Mouse (Mus musculus): ENCODE measurements around the gene Zfp316.
A peak's percentile ranks its signal among the peaks of the same experiment; 100 is the strongest.

The Zfp316 gene

GRCm38 (mm10) chr5:143308825-143309224 lies 39.0 kb upstream of the Zfp316 start:
- Histone ChIP-seq H3K27me3 (ENCODE audit: insufficient read depth, low read length) (peaks cover 3% of the 10 kb centered on the region; the same call in 1 of the 2 replicates), H3K4me1 (replicated peaks; ENCODE audit: low read depth, low read length) (peaks cover 59% of the 10 kb centered on the region), H3K9me3 (ENCODE audit: low read length) (no peaks in the 10 kb centered on the region), H3K4me3 (replicated peaks; ENCODE audit: low read length) (no peak overlapping the region), H3K36me3 (ENCODE audit: insufficient read depth, low read length) (peaks cover 87% of the 10 kb centered on the region)
- no peak for TF ChIP-seq CTCF (conservative IDR thresholded peaks at IDR 0.05; ENCODE audit: low read length)
- TF ChIP-seq POU5F1 (IDR thresholded peaks at IDR 0.05; ENCODE audit: borderline replicate concordance, low read length): no peak
- TF ChIP-seq NANOG (IDR thresholded peaks at IDR 0.05; ENCODE audit: borderline replicate concordance, low read length): no peak

DNA sequence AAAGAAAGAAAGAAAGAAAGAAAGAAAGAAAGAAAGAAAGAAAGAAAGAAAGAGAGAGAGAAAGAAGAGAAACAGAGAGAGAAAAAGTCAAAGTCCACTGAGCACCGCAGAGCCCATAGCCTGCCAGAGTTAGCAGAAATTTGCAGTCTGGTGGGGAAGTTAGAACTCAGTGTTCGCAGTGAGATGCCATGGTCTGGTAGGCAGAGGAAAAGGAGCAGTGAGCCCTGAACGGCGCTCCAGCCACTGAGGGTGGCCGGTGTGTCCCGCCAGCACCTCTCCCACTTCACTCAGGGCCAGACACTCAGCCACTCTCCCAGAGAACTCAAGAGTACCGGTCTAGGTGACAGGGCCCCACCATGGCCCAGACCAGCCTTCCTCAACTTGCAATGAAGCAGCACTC lies 34.4 kb upstream of the Zfp316 start:
- TF ChIP-seq CTCF (conservative IDR thresholded peaks at IDR 0.05; ENCODE audit: low read length): no peak
- TF ChIP-seq NANOG (IDR thresholded peaks at IDR 0.05; ENCODE audit: borderline replicate concordance, low read length): no peak
- TF ChIP-seq POU5F1 (IDR thresholded peaks at IDR 0.05; ENCODE audit: borderline replicate concordance, low read length): no peak
- no peak overlapping the region for H3K4me3 ChIP-seq (replicated peaks; ENCODE audit: low read length)

GRCm38 (mm10) chr5:143301296-143301695 lies 31.5 kb upstream of the Zfp316 start:
- Histone ChIP-seq H3K9me3 (ENCODE audit: low read length) (no peaks in the 10 kb centered on the region), H3K4me3 (replicated peaks; ENCODE audit: low read length) (0 out of 2 replicates have a peak overlapping the region, but pooled peaks have one; percentile 17), H3K4me1 (replicated peaks; ENCODE audit: low read depth, low read length) (peaks cover 36% of the 10 kb centered on the region), H3K36me3 (ENCODE audit: insufficient read depth, low read length) (peaks cover 60% of the 10 kb centered on the region), H3K27me3 (ENCODE audit: insufficient read depth, low read length) (no peaks in the 10 kb centered on the region)
- TF ChIP-seq NANOG (IDR thresholded peaks at IDR 0.05; ENCODE audit: borderline replicate concordance, low read length) (no peak), CTCF (conservative IDR thresholded peaks at IDR 0.05; ENCODE audit: low read length) (no peak; the same call in 1 of the 2 replicates), POU5F1 (IDR thresholded peaks at IDR 0.05; ENCODE audit: borderline replicate concordance, low read length) (no peak)

More for the DNA sequence above, 34.4 kb upstream of the Zfp316 start:
- peaks cover 87% of the 10 kb centered on the region for H3K36me3 ChIP-seq (ENCODE audit: insufficient read depth, low read length)
- H3K9me3 ChIP-seq (ENCODE audit: low read length): no peaks in the 10 kb centered on the region
- H3K27me3 ChIP-seq (ENCODE audit: insufficient read depth, low read length): no peaks in the 10 kb centered on the region
- H3K4me1 ChIP-seq (replicated peaks; ENCODE audit: low read depth, low read length): peaks cover 38% of the 10 kb centered on the region

DNA sequence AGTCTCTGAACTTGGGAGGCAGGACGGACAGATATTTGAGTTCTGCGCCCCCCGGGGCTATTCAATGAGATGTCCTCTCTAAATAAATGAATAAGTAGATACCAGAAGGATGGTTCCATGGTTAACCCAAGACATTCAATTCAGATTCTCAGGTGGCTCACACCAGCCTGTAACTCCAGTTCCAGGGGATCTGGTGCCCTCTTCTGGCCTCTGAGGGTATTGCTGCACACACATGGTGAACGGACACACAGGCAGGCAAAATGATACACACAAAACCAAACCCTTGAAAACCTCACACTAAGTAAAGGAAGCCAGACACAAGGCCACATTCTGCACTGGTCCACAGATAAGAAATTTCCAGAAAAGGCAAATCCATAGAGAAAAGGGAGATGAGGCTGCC lies 29.9 kb upstream of the Zfp316 start:
- TF ChIP-seq NANOG (IDR thresholded peaks at IDR 0.05; ENCODE audit: borderline replicate concordance, low read length): no peak
- TF ChIP-seq CTCF (conservative IDR thresholded peaks at IDR 0.05; ENCODE audit: low read length): peak; percentile 97
- no peak for TF ChIP-seq POU5F1 (IDR thresholded peaks at IDR 0.05; ENCODE audit: borderline replicate concordance, low read length)
- 0 out of 2 replicates have a peak, but pooled peaks cover 3% of the 10 kb centered on the region for H3K9me3 ChIP-seq (ENCODE audit: low read length)
- no peaks in the 10 kb centered on the region; the same call in 1 of the 2 replicates for H3K27me3 ChIP-seq (ENCODE audit: insufficient read depth, low read length)
- no peak overlapping the region for H3K4me3 ChIP-seq (replicated peaks; ENCODE audit: low read length)
- peaks cover 36% of the 10 kb centered on the region for H3K4me1 ChIP-seq (replicated peaks; ENCODE audit: low read depth, low read length)
- H3K36me3 ChIP-seq (ENCODE audit: insufficient read depth, low read length): peaks cover 44% of the 10 kb centered on the region

DNA sequence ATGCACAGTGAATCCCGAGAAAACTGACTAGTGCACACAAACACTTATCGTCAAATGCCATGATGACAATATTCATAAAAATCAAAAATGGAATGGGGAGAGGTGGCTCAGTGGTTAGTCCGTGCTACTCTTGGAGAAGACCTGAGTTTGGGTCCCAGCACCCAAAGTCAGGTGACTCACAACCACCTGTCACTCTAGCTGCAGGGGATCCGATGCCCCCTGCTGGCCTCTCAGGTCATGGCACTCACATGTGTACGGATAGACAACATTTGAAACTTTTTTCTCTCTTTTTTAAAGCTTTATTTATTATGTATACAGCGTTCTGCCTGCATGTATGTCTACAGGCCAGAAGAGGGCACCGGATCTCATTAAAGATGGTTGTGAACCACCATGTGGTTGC lies 28.6 kb upstream of the Zfp316 start:
- H3K4me3 ChIP-seq (replicated peaks; ENCODE audit: low read length): no peak overlapping the region
- H3K9me3 ChIP-seq (ENCODE audit: low read length): 0 out of 2 replicates have a peak, but pooled peaks cover 3% of the 10 kb centered on the region
- H3K36me3 ChIP-seq (ENCODE audit: insufficient read depth, low read length): peaks cover 34% of the 10 kb centered on the region
- peaks cover 45% of the 10 kb centered on the region for H3K4me1 ChIP-seq (replicated peaks; ENCODE audit: low read depth, low read length)
- no peak for TF ChIP-seq NANOG (IDR thresholded peaks at IDR 0.05; ENCODE audit: borderline replicate concordance, low read length)
- peak; percentile 53 for TF ChIP-seq CTCF (conservative IDR thresholded peaks at IDR 0.05; ENCODE audit: low read length)
- peaks cover 12% of the 10 kb centered on the region for H3K27me3 ChIP-seq (ENCODE audit: insufficient read depth, low read length)

DNA sequence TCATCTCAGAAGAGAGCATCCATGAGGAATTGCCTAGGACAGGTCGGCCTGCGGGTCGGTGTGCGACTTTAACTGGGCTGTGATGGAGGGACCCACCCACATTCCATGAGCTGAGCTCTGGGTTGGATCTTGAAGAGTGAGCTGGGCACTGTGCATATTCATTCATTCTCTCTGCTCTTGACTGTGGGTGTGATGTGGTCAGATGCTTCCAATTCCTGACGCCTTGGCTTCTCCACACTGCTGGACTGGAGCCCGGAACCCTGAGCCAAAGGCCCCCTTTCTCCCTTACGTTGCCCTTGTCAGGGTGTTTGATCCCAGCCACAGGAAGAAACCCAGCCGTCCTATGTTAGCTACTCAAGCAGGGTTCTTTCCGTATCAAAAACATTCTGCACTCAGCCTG lies 28.2 kb upstream of the Zfp316 start:
- Histone ChIP-seq H3K4me1 (replicated peaks; ENCODE audit: low read depth, low read length) (peaks cover 41% of the 10 kb centered on the region), H3K4me3 (replicated peaks; ENCODE audit: low read length) (no peak overlapping the region), H3K27me3 (ENCODE audit: insufficient read depth, low read length) (peaks cover 16% of the 10 kb centered on the region), H3K36me3 (ENCODE audit: insufficient read depth, low read length) (peaks cover 30% of the 10 kb centered on the region), H3K9me3 (ENCODE audit: low read length) (0 out of 2 replicates have a peak, but pooled peaks cover 3% of the 10 kb centered on the region)
- TF ChIP-seq POU5F1 (IDR thresholded peaks at IDR 0.05; ENCODE audit: borderline replicate concordance, low read length) (no peak), NANOG (IDR thresholded peaks at IDR 0.05; ENCODE audit: borderline replicate concordance, low read length) (no peak), CTCF (conservative IDR thresholded peaks at IDR 0.05; ENCODE audit: low read length) (no peak)

GRCm38 (mm10) chr5:143295330-143295729 lies 25.5 kb upstream of the Zfp316 start:
- no peak for TF ChIP-seq CTCF (conservative IDR thresholded peaks at IDR 0.05; ENCODE audit: low read length)
- no peak for TF ChIP-seq NANOG (IDR thresholded peaks at IDR 0.05; ENCODE audit: borderline replicate concordance, low read length)
- no peak for TF ChIP-seq POU5F1 (IDR thresholded peaks at IDR 0.05; ENCODE audit: borderline replicate concordance, low read length)
- Histone ChIP-seq H3K4me3 (replicated peaks; ENCODE audit: low read length) (no peak overlapping the region), H3K4me1 (replicated peaks; ENCODE audit: low read depth, low read length) (peaks cover 37% of the 10 kb centered on the region), H3K9me3 (ENCODE audit: low read length) (0 out of 2 replicates have a peak, but pooled peaks cover 3% of the 10 kb centered on the region), H3K27me3 (ENCODE audit: insufficient read depth, low read length) (peaks cover 43% of the 10 kb centered on the region), H3K36me3 (ENCODE audit: insufficient read depth, low read length) (peaks cover 7% of the 10 kb centered on the region)

GRCm38 (mm10) chr5:143294862-143295261 lies 25.0 kb upstream of the Zfp316 start:
- Histone ChIP-seq H3K4me1 (replicated peaks; ENCODE audit: low read depth, low read length) (peaks cover 35% of the 10 kb centered on the region), H3K27me3 (ENCODE audit: insufficient read depth, low read length) (peaks cover 48% of the 10 kb centered on the region), H3K9me3 (ENCODE audit: low read length) (0 out of 2 replicates have a peak, but pooled peaks cover 3% of the 10 kb centered on the region), H3K36me3 (ENCODE audit: insufficient read depth, low read length) (peaks cover 3% of the 10 kb centered on the region; the same call in 1 of the 2 replicates), H3K4me3 (replicated peaks; ENCODE audit: low read length) (no peak overlapping the region)
- peak; percentile 44 for TF ChIP-seq CTCF (conservative IDR thresholded peaks at IDR 0.05; ENCODE audit: low read length)
- TF ChIP-seq NANOG (IDR thresholded peaks at IDR 0.05; ENCODE audit: borderline replicate concordance, low read length): no peak
- no peak for TF ChIP-seq POU5F1 (IDR thresholded peaks at IDR 0.05; ENCODE audit: borderline replicate concordance, low read length)

GRCm38 (mm10) chr5:143293404-143293803 lies 23.6 kb upstream of the Zfp316 start, which contains the start of gene Zfp853:
Gene Zfp853, minus strand, starts transcription at chr5:143293623.
- peaks cover 62% of the 10 kb centered on the region for H3K27me3 ChIP-seq (ENCODE audit: insufficient read depth, low read length)
- H3K36me3 ChIP-seq (ENCODE audit: insufficient read depth, low read length): no peaks in the 10 kb centered on the region
- TF ChIP-seq NANOG (IDR thresholded peaks at IDR 0.05; ENCODE audit: borderline replicate concordance, low read length) (no peak), POU5F1 (IDR thresholded peaks at IDR 0.05; ENCODE audit: borderline replicate concordance, low read length) (no peak), CTCF (conservative IDR thresholded peaks at IDR 0.05; ENCODE audit: low read length) (no peak)
- peaks cover 13% of the 10 kb centered on the region for H3K9me3 ChIP-seq (ENCODE audit: low read length)
- H3K4me3 ChIP-seq (replicated peaks; ENCODE audit: low read length): peak within 1 kb of the TSS; percentile 73
- peaks cover 38% of the 10 kb centered on the region for H3K4me1 ChIP-seq (replicated peaks; ENCODE audit: low read depth, low read length)

Measured in E14TG2a.4 (cell line).